Mouse (Mus musculus): Measurements from ENCODE around the gene Col2a1.

- TF ChIP-seq CTCF (IDR thresholded peaks at IDR 0.05; ENCODE audit: low read depth) (no peak), EP300 (IDR thresholded peaks at IDR 0.05; ENCODE audit: low read depth) (no peak)
Measured at GRCm38 (mm10) chr15:98026967-98027904, 22.7 kb upstream of the Col2a1 start.

Data from heart, postnatal 0 days (tissue).